ENCODE assay signal across 8 mouse cellular contexts in genomic region chr17:23706212-23706611, GRCm38 (mm10). TPM values are rescaled to one million over a fixed set of nuclear protein-coding genes. Genes with fewer than 3 reads are reported as not detected.
A peak's percentile ranks its signal among the peaks of the same experiment; 100 is the strongest.
DNase-seq lines count a peak whose midpoint lies in the region; ATAC-seq and TF ChIP-seq lines count a peak whose summit lies in the region.

No protein-coding gene starts in this region.

- peak; percentile 80; the same call in 1 of the 2 replicates for TF ChIP-seq CTCF in testis, adult 2 months (IDR thresholded peaks at IDR 0.05; ENCODE audit: control insufficient read depth, insufficient read depth, insufficient replicate concordance, low read depth, low read length)

- no peak for TF ChIP-seq POLR2A in limb, embryonic 14.5 days (IDR thresholded peaks at IDR 0.05; ENCODE audit: borderline replicate concordance, extremely low read depth, insufficient read depth, insufficient read length)
- TF ChIP-seq POLR2A in testis, adult 2 months (IDR thresholded peaks at IDR 0.05; ENCODE audit: control insufficient read depth, low read depth, low read length) = no peak

- H3K9me3 ChIP-seq in limb, embryonic 14.5 days (ENCODE audit: control insufficient read depth, low read length) = no peaks in the 10 kb centered on the region
- no peaks in the 10 kb centered on the region for H3K9me3 ChIP-seq in neural tube, embryonic 11.5 days (ENCODE audit: control insufficient read depth, low read length)

- peak; percentile 89 for DNase-seq in B cell, adult 2 months
- DNase-seq in adrenal gland, adult 2 months = peak; percentile 67
- DNase-seq in embryo, embryonic 11 days = peak; percentile 81
- DNase-seq in gastrocnemius, postnatal 25 days = peak; percentile 41
- peak; percentile 77 for DNase-seq in kidney, adult 9 months
- peak; percentile 72 for DNase-seq in limb, embryonic 14.5 days (ENCODE audit: low spot score)
- DNase-seq in neural tube, embryonic 11.5 days (ENCODE audit: low spot score) = peak; percentile 75

- H3K4me2 ChIP-seq in limb, embryonic 14.5 days (replicated peaks; ENCODE audit: low read depth, low read length, severe bottlenecking) = no peak overlapping the region
- no peak overlapping the region for H3K4me2 ChIP-seq in neural tube, embryonic 11.5 days (ENCODE audit: low read depth)

- no peaks in the 10 kb centered on the region for H3K27me3 ChIP-seq in limb, embryonic 14.5 days (ENCODE audit: control insufficient read depth, insufficient read depth, low read length)
- H3K27me3 ChIP-seq in neural tube, embryonic 11.5 days (ENCODE audit: control insufficient read depth, insufficient read depth, low read length) = no peaks in the 10 kb centered on the region
- H3K27me3 ChIP-seq in testis, adult 2 months (ENCODE audit: control insufficient read depth, insufficient read depth, low read length) = no peaks in the 10 kb centered on the region

- no peak overlapping the region for H3K9ac ChIP-seq in limb, embryonic 14.5 days (ENCODE audit: low read depth, low read length, severe bottlenecking)
- no peak overlapping the region for H3K9ac ChIP-seq in neural tube, embryonic 11.5 days (ENCODE audit: low read length)

- WGBS in limb, embryonic 14.5 days = 6% methylated on average over 3 of the region's 3 CpGs
- 0% methylated on average over 3 of the region's 3 CpGs for WGBS in neural tube, embryonic 11.5 days

- ATAC-seq in limb, embryonic 14.5 days (ENCODE audit: low FRiP score, low read depth) = no peak
- ATAC-seq in neural tube, embryonic 11.5 days (ENCODE audit: insufficient read depth, low FRiP score, low TSS enrichment) = peak; percentile 45

- H3K36me3 ChIP-seq in limb, embryonic 14.5 days (ENCODE audit: control insufficient read depth, insufficient read depth, low read length) = no peaks in the 10 kb centered on the region
- H3K36me3 ChIP-seq in neural tube, embryonic 11.5 days (ENCODE audit: control insufficient read depth, insufficient read depth, low read length) = no peaks in the 10 kb centered on the region
- no peaks in the 10 kb centered on the region for H3K36me3 ChIP-seq in testis, adult 2 months (ENCODE audit: control insufficient read depth, insufficient read depth, low read length)

- no peak overlapping the region for H3K27ac ChIP-seq in limb, embryonic 14.5 days (replicated peaks; ENCODE audit: low read depth, low read length)
- H3K27ac ChIP-seq in neural tube, embryonic 11.5 days (ENCODE audit: low read depth, low read length) = no peak overlapping the region
- no peak overlapping the region for H3K27ac ChIP-seq in testis, adult 2 months (ENCODE audit: control insufficient read depth, insufficient read depth, low read depth, low read length)

- H3K4me3 ChIP-seq in limb, embryonic 14.5 days (replicated peaks; ENCODE audit: low read length) = no peak overlapping the region
- H3K4me3 ChIP-seq in neural tube, embryonic 11.5 days (ENCODE audit: low read depth, low read length) = no peak overlapping the region
- no peak overlapping the region for H3K4me3 ChIP-seq in testis, adult 2 months (ENCODE audit: control insufficient read depth, low read depth, low read length)

- no peaks in the 10 kb centered on the region for H3K4me1 ChIP-seq in limb, embryonic 14.5 days (ENCODE audit: control insufficient read depth, insufficient read depth, low read length)
- H3K4me1 ChIP-seq in neural tube, embryonic 11.5 days (ENCODE audit: control insufficient read depth, insufficient read depth, low read length) = no peaks in the 10 kb centered on the region
- no peaks in the 10 kb centered on the region for H3K4me1 ChIP-seq in testis, adult 2 months (ENCODE audit: control insufficient read depth, insufficient read depth, low read length)

RNA-seq across cellular contexts. Expression of gene 1520401A03Rik, which starts 16.4 kb away (rescaled TPM):
- total RNA-seq in adrenal gland, adult 2 months (2021) = 10 to 100 TPM in 1 of 2 experiments, 1 to 10 TPM in 1; 2.5 to 18.2 TPM
- 1.8 and 2.4 TPM in 2 replicates for polyA plus RNA-seq in adrenal gland, adult 2 months (2012; rRNA removed)
- total RNA-seq in gastrocnemius, postnatal 25 days (2021) = not detected
- polyA plus RNA-seq in limb, embryonic 14.5 days (2012; rRNA removed) = 4.4 and 4.6 TPM in 2 replicates
- polyA plus RNA-seq in limb, embryonic 14.5 days (2014; fragmentation: Nextera tagmentation; extraction: Ambion mirVana) = 1.6 and 2.1 TPM in 2 replicates
- polyA plus RNA-seq in neural tube, embryonic 11.5 days (2014; fragmentation: Nextera tagmentation; extraction: Ambion mirVana) = 0.25 and 0.58 TPM in 2 replicates
- polyA plus RNA-seq in testis, adult 2 months (2012; rRNA removed) = 6.7 and 7.1 TPM in 2 replicates

RNA-seq across cellular contexts. Expression of gene Pkmyt1, which starts 19.9 kb away (rescaled TPM):
- total RNA-seq in adrenal gland, adult 2 months (2021) = 1 to 10 TPM; 2.8 to 2.9 TPM
- polyA plus RNA-seq in adrenal gland, adult 2 months (2012; rRNA removed) = 21.8 and 23.1 TPM in 2 replicates
- under 1 TPM; 0.67 to 0.83 TPM for total RNA-seq in gastrocnemius, postnatal 25 days (2021)
- 81.7 and 105 TPM in 2 replicates for polyA plus RNA-seq in limb, embryonic 14.5 days (2012; rRNA removed)
- polyA plus RNA-seq in limb, embryonic 14.5 days (2014; fragmentation: Nextera tagmentation; extraction: Ambion mirVana) = 46.4 and 47.5 TPM in 2 replicates
- 37.2 and 44.5 TPM in 2 replicates for polyA plus RNA-seq in neural tube, embryonic 11.5 days (2014; fragmentation: Nextera tagmentation; extraction: Ambion mirVana)
- polyA plus RNA-seq in testis, adult 2 months (2012; rRNA removed) = 78.6 and 88.6 TPM in 2 replicates

RNA-seq across cellular contexts. Expression of gene Cldn9, which starts 22.4 kb away (rescaled TPM):
- total RNA-seq in adrenal gland, adult 2 months (2021) = under 1 TPM in 1 of 2 experiments, not detected in 1; 0.21 TPM
- 0.09 and 0.13 TPM in 2 replicates for polyA plus RNA-seq in adrenal gland, adult 2 months (2012; rRNA removed)
- total RNA-seq in gastrocnemius, postnatal 25 days (2021) = under 1 TPM in 1 of 2 experiments, not detected in 1; 0.19 TPM
- 4.0 and 5.1 TPM in 2 replicates for polyA plus RNA-seq in limb, embryonic 14.5 days (2012; rRNA removed)
- polyA plus RNA-seq in limb, embryonic 14.5 days (2014; fragmentation: Nextera tagmentation; extraction: Ambion mirVana) = 5.9 and 9.6 TPM in 2 replicates
- polyA plus RNA-seq in neural tube, embryonic 11.5 days (2014; fragmentation: Nextera tagmentation; extraction: Ambion mirVana) = 1.3 and 1.9 TPM in 2 replicates
- polyA plus RNA-seq in testis, adult 2 months (2012; rRNA removed) = 0.27 and 0.72 TPM in 2 replicates

RNA-seq across cellular contexts. Expression of gene Cldn6, which starts 27.2 kb away (rescaled TPM):
- total RNA-seq in adrenal gland, adult 2 months (2021) = not detected
- not detected in 2 replicates for polyA plus RNA-seq in adrenal gland, adult 2 months (2012; rRNA removed)
- not detected for total RNA-seq in gastrocnemius, postnatal 25 days (2021)
- polyA plus RNA-seq in limb, embryonic 14.5 days (2012; rRNA removed) = 13.6 and 14.0 TPM in 2 replicates
- polyA plus RNA-seq in limb, embryonic 14.5 days (2014; fragmentation: Nextera tagmentation; extraction: Ambion mirVana) = 11.3 and 14.7 TPM in 2 replicates
- 8.7 and 11.1 TPM in 2 replicates for polyA plus RNA-seq in neural tube, embryonic 11.5 days (2014; fragmentation: Nextera tagmentation; extraction: Ambion mirVana)
- polyA plus RNA-seq in testis, adult 2 months (2012; rRNA removed) = 0.16 and 0.19 TPM in 2 replicates

RNA-seq across cellular contexts. Expression of gene Tnfrsf12a, which starts 28.9 kb away (rescaled TPM):
- 100 to 1,000 TPM; 147 to 270 TPM for total RNA-seq in adrenal gland, adult 2 months (2021)
- polyA plus RNA-seq in adrenal gland, adult 2 months (2012; rRNA removed) = 83.4 and 96.8 TPM in 2 replicates
- 10 to 100 TPM; 46.1 to 61.5 TPM for total RNA-seq in gastrocnemius, postnatal 25 days (2021)
- polyA plus RNA-seq in limb, embryonic 14.5 days (2012; rRNA removed) = 13.6 and 16.1 TPM in 2 replicates
- 20.3 and 24.0 TPM in 2 replicates for polyA plus RNA-seq in limb, embryonic 14.5 days (2014; fragmentation: Nextera tagmentation; extraction: Ambion mirVana)
- polyA plus RNA-seq in neural tube, embryonic 11.5 days (2014; fragmentation: Nextera tagmentation; extraction: Ambion mirVana) = 2.3 and 3.6 TPM in 2 replicates
- polyA plus RNA-seq in testis, adult 2 months (2012; rRNA removed) = 1.2 and 1.7 TPM in 2 replicates
